Mouse (Mus musculus): ENCODE data around the gene Glt28d2. TPM values are rescaled to one million over a fixed set of nuclear protein-coding genes. Genes with fewer than 3 reads are reported as not detected.

The Glt28d2 gene
- total and polyA plus RNA-seq, 3 experiments = 0.04 to 0.08 TPM; not detected in 1

DNA sequence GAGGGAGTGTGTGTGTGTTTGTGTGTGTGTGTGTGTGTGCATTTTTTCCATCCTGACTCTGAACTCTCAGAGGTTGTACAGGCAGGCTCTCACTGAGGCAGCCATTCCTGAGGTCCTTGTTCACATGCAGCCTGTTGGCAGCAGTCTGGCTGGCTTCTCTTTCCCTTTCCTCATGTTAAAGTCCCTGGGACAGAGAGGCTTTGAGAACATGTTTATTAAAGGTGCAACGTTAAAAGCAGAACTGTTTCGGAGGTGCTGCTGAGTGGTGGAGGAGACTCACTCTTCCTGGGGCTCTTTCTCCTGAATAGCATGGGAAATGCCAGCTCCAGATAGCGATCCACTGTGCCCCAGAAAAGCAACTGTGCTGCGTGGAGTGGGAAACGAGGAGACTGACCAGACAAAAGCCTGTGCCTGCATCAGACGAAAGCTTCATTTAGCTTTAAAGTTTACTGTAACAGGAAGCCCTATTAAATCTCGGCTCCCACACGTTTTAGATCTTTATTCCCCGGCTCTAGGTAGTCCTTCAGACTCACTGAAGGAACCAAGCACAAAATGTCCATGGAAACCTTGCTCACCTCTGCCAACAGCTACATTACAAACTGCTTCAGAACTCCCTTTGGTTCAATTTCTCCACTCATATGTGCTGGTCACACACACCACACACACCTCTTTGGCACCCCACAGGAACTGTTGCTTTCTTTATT is 45.0 kb downstream of the Glt28d2 start:
- Histone ChIP-seq H3K79me2 (replicated peaks; ENCODE audit: control insufficient read depth, extremely low read depth, insufficient read depth, poor library complexity, severe bottlenecking) (no peaks in the 10 kb centered on the region), H3K4me1 (ENCODE audit: control insufficient read depth in 1 of 2, insufficient read depth in 2 of 2) (no peaks in the 10 kb centered on the region), H3K4me2 (ENCODE audit: insufficient read depth, low read depth, poor library complexity, severe bottlenecking) (no peak overlapping the region), H3K9me3 (replicated peaks; ENCODE audit: low read length) (peaks cover 2% of the 10 kb centered on the region), H3K4me3 (replicated peaks in 1 of 3; ENCODE audit: low read depth in 2 of 3, low read length in 2 of 3, poor library complexity in 1 of 3) (no peak overlapping the region), H3K27me3 (replicated peaks) (no peaks in the 10 kb centered on the region), H3K27ac (ENCODE audit: insufficient read depth, low read depth) (no peak overlapping the region), H3K36me3 (replicated peaks in 1 of 2; ENCODE audit: control insufficient read depth in 1 of 2, insufficient read depth in 1 of 2, low read length in 1 of 2) (no peaks in the 10 kb centered on the region), H3K9ac (ENCODE audit: insufficient read depth, low read depth) (no peak overlapping the region)
- dilution Hi-C loops (cut with MboI; ENCODE audit: extremely low pct_ligation_motif_present, extremely low pct_unique_long_range_greater_than_20kb, low sequenced_read_pairs) (no loop called here), in situ Hi-C loops (cut with MboI; ENCODE audit: low pct_ligation_motif_present, low pct_unique_long_range_greater_than_20kb, low sequenced_read_pairs) (no loop called here)
- DNase-seq (ENCODE audit: extremely low read depth) = no peak
- TF ChIP-seq USF2 (conservative IDR thresholded peaks at IDR 0.05; ENCODE audit: low read depth, low read length) (no peak), USF1 (IDR thresholded peaks at IDR 0.05; ENCODE audit: low read depth, low read length) (no peak), NRF1 (IDR thresholded peaks at IDR 0.05; ENCODE audit: low read depth, low read length) (no peak), NELFE (IDR thresholded peaks at IDR 0.05; ENCODE audit: low read depth, low read length) (no peak), POLR2AphosphoS2 (IDR thresholded peaks at IDR 0.05; ENCODE audit: low read depth, low read length) (no peak), ZC3H11A (IDR thresholded peaks at IDR 0.05; ENCODE audit: low read depth, low read length) (no peak), MXI1 (IDR thresholded peaks at IDR 0.05; ENCODE audit: low read depth, low read length) (no peak), CTCF (conservative IDR thresholded peaks at IDR 0.05 in 1 of 2, IDR thresholded peaks at IDR 0.05 in 1 of 2; ENCODE audit: low read depth in 2 of 2, low read length in 2 of 2) (no peak), TBP (conservative IDR thresholded peaks at IDR 0.05; ENCODE audit: low read depth, low read length) (no peak)

- H3K4me3 ChIP-seq (replicated peaks in 1 of 3; ENCODE audit: low read depth in 2 of 3, low read length in 2 of 3, poor library complexity in 1 of 3) = no peak overlapping the region
- dilution Hi-C loops (cut with MboI; ENCODE audit: extremely low pct_ligation_motif_present, extremely low pct_unique_long_range_greater_than_20kb, low sequenced_read_pairs) = no loop called here
These were observed 45.7 kb downstream of the Glt28d2 start for GRCm38 (mm10) chr3:85841454-85842176.

DNA sequence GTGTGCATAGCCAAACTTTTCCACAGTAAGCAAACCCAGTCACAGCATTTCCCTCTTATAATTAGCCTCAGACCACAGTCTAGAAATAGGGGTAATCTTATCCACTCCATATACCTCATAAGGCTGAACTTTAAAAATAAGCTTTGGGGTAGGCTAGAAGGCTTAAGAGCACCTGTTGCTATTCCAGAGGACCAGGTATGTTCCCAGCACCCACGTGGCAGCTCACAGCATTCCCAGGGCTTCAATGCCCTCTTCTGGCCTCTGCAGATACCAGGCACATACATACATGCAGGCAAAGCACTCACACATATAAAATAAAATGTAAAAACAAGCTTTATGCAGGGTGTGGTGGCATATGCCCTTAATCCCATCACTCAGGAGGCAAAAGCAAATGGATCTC is 53.7 kb downstream of the Glt28d2 start:
- no peak for TF ChIP-seq ETS1 (conservative IDR thresholded peaks at IDR 0.05; ENCODE audit: low read depth, low read length)
- no peak for TF ChIP-seq RCOR1 (conservative IDR thresholded peaks at IDR 0.05; ENCODE audit: low read depth, low read length)
- in situ Hi-C loops (cut with MboI; ENCODE audit: low pct_ligation_motif_present, low pct_unique_long_range_greater_than_20kb, low sequenced_read_pairs) (no loop called here), dilution Hi-C loops (cut with MboI; ENCODE audit: extremely low pct_ligation_motif_present, extremely low pct_unique_long_range_greater_than_20kb, low sequenced_read_pairs) (no loop called here)
- H3K4me2 ChIP-seq (ENCODE audit: insufficient read depth, low read depth, poor library complexity, severe bottlenecking) = no peak overlapping the region
- H3K79me2 ChIP-seq (replicated peaks; ENCODE audit: control insufficient read depth, extremely low read depth, insufficient read depth, poor library complexity, severe bottlenecking) = no peaks in the 10 kb centered on the region
- H3K27ac ChIP-seq (ENCODE audit: insufficient read depth, low read depth) = no peak overlapping the region
- H3K27me3 ChIP-seq (replicated peaks) = no peaks in the 10 kb centered on the region
- no peaks in the 10 kb centered on the region for H3K4me1 ChIP-seq (ENCODE audit: control insufficient read depth in 1 of 2, insufficient read depth in 2 of 2)
- no peaks in the 10 kb centered on the region for H3K36me3 ChIP-seq (replicated peaks in 1 of 2; ENCODE audit: control insufficient read depth in 1 of 2, insufficient read depth in 1 of 2, low read length in 1 of 2)
- no peak overlapping the region for H3K4me3 ChIP-seq (replicated peaks in 1 of 3; ENCODE audit: low read depth in 2 of 3, low read length in 2 of 3, poor library complexity in 1 of 3)
- no peaks in the 10 kb centered on the region for H3K9me3 ChIP-seq (replicated peaks; ENCODE audit: low read length)
- DNase-seq (ENCODE audit: extremely low read depth) = no peak
- no peak overlapping the region for H3K9ac ChIP-seq (ENCODE audit: insufficient read depth, low read depth)

More at GRCm38 (mm10) chr3:85841454-85842176, 45.7 kb downstream of the Glt28d2 start:
- no peak overlapping the region for H3K9ac ChIP-seq (ENCODE audit: insufficient read depth, low read depth)
- H3K4me1 ChIP-seq (ENCODE audit: control insufficient read depth in 1 of 2, insufficient read depth in 2 of 2) = no peaks in the 10 kb centered on the region
- H3K36me3 ChIP-seq (replicated peaks in 1 of 2; ENCODE audit: control insufficient read depth in 1 of 2, insufficient read depth in 1 of 2, low read length in 1 of 2) = no peaks in the 10 kb centered on the region
- no peak for TF ChIP-seq IRF4 (IDR thresholded peaks at IDR 0.05; ENCODE audit: low read depth, low read length)
- TF ChIP-seq CHD2 (IDR thresholded peaks at IDR 0.05; ENCODE audit: low read length) = no peak
- TF ChIP-seq JUN (IDR thresholded peaks at IDR 0.05; ENCODE audit: insufficient read depth, low read depth, low read length) = no peak
- no peak for TF ChIP-seq TCF12 (IDR thresholded peaks at IDR 0.05; ENCODE audit: low read depth, low read length)
- no peak for TF ChIP-seq SMC3 (IDR thresholded peaks at IDR 0.05; ENCODE audit: low read depth, low read length)
- TF ChIP-seq MYC (IDR thresholded peaks at IDR 0.05; ENCODE audit: low read depth, low read length) = no peak
- TF ChIP-seq MAZ (IDR thresholded peaks at IDR 0.05; ENCODE audit: low read depth, low read length) = no peak
- H3K9me3 ChIP-seq (replicated peaks; ENCODE audit: low read length) = peaks cover 2% of the 10 kb centered on the region
- in situ Hi-C loops (cut with MboI; ENCODE audit: low pct_ligation_motif_present, low pct_unique_long_range_greater_than_20kb, low sequenced_read_pairs) = no loop called here
- no peak overlapping the region for H3K4me2 ChIP-seq (ENCODE audit: insufficient read depth, low read depth, poor library complexity, severe bottlenecking)
- H3K79me2 ChIP-seq (replicated peaks; ENCODE audit: control insufficient read depth, extremely low read depth, insufficient read depth, poor library complexity, severe bottlenecking) = no peaks in the 10 kb centered on the region
- no peaks in the 10 kb centered on the region for H3K27me3 ChIP-seq (replicated peaks)
- no peak for DNase-seq (ENCODE audit: extremely low read depth)
- H3K27ac ChIP-seq (ENCODE audit: insufficient read depth, low read depth) = no peak overlapping the region
